8 mouse cellular contexts compared by ENCODE assay signal in genomic region chr8:79360774-79361527, GRCm38 (mm10). TPM values are rescaled to one million over a fixed set of nuclear protein-coding genes. Genes with fewer than 3 reads are reported as not detected.
DNase-seq lines count a peak whose midpoint lies in the region; ATAC-seq and TF ChIP-seq lines count a peak whose summit lies in the region.

No protein-coding gene starts in this region.

- H3K4me2 ChIP-seq in hindbrain, embryonic 12.5 days (replicated peaks), result no peak overlapping the region

- no peaks in the 10 kb centered on the region for H3K9me3 ChIP-seq in hindbrain, embryonic 12.5 days (replicated peaks)

- no peak overlapping the region for H3K4me3 ChIP-seq in gastrocnemius, adult 2 months
- no peak overlapping the region for H3K4me3 ChIP-seq in liver, adult 2 months (ENCODE audit: insufficient read depth, low read depth, low read length)
- H3K4me3 ChIP-seq in hindbrain, embryonic 12.5 days, result no peak overlapping the region

- H3K27ac ChIP-seq in gastrocnemius, adult 2 months, result peak overlapping the region; percentile 68
- no peak overlapping the region for H3K27ac ChIP-seq in liver, adult 2 months (replicated peaks; ENCODE audit: insufficient read depth, low read depth, low read length)
- H3K27ac ChIP-seq in hindbrain, embryonic 12.5 days, result peak overlapping the region; percentile 41; the same call in 1 of the 2 replicates

- H3K4me1 ChIP-seq in liver, adult 2 months (ENCODE audit: control insufficient read depth, insufficient read depth, low read length), result peaks cover 7% of the 10 kb centered on the region
- peaks cover 24% of the 10 kb centered on the region for H3K4me1 ChIP-seq in hindbrain, embryonic 12.5 days

- intact Hi-C loops in gastrocnemius, adult 2 months (cut with DNase I), result no loop called here
- intact Hi-C loops in left cerebral cortex, postnatal 4 days (cut with DNase I), result no loop called here

- H3K79me2 ChIP-seq in liver, adult 2 months (ENCODE audit: control insufficient read depth, insufficient read depth, low read length), result peaks cover 27% of the 10 kb centered on the region

- no peak for TF ChIP-seq POLR2A in liver, adult 2 months (IDR thresholded peaks at IDR 0.05; ENCODE audit: extremely low read depth, insufficient read depth, low read length)

- no peaks in the 10 kb centered on the region for H3K27me3 ChIP-seq in liver, adult 2 months (ENCODE audit: control insufficient read depth, insufficient read depth, low read length)
- H3K27me3 ChIP-seq in hindbrain, embryonic 12.5 days, result no peaks in the 10 kb centered on the region

- ATAC-seq in hindbrain, embryonic 12.5 days (ENCODE audit: low FRiP score), result no peak
- peak; percentile 90 for ATAC-seq in megakaryocyte progenitor cell, adult 5-6 weeks (replicated peaks; ENCODE audit: poor library complexity)

- no peak for DNase-seq in gastrocnemius, adult 2 months
- no peak for DNase-seq in gastrocnemius, postnatal 4 days (ENCODE audit: low spot score in 2 of 2)
- DNase-seq in liver, adult 2 months (ENCODE audit: extremely low read depth, low read depth, low spot score), result peak; percentile 29
- DNase-seq in liver, result no peak
- DNase-seq in embryo, embryonic 11 days, result no peak
- DNase-seq in left cerebral cortex, postnatal 4 days, result no peak

- TF ChIP-seq CTCF in gastrocnemius, adult 2 months (IDR thresholded peaks at IDR 0.05), result no peak
- TF ChIP-seq CTCF in liver, adult 2 months (IDR thresholded peaks at IDR 0.05; ENCODE audit: low read depth, low read length), result no peak

- peaks cover 5% of the 10 kb centered on the region for H3K36me3 ChIP-seq in liver, adult 2 months (ENCODE audit: control insufficient read depth, insufficient read depth, low read length)
- H3K36me3 ChIP-seq in hindbrain, embryonic 12.5 days, result peaks cover 22% of the 10 kb centered on the region

- H3K9ac ChIP-seq in liver, adult 2 months (ENCODE audit: low read depth, low read length), result no peak overlapping the region
- no peak overlapping the region for H3K9ac ChIP-seq in hindbrain, embryonic 12.5 days

- 50% methylated on average over 6 of the region's 6 CpGs for WGBS in liver, adult 2 months
- WGBS in hindbrain, embryonic 12.5 days, result 64% methylated on average over 6 of the region's 6 CpGs

RNA-seq across cellular contexts. Expression of gene Smad1, which starts 38.4 kb away (rescaled TPM):
- 1 to 10 TPM; 8.9 to 9.5 TPM for total RNA-seq in gastrocnemius, adult 2 months (2021)
- 10 to 100 TPM; 53.4 to 56.1 TPM for total RNA-seq in gastrocnemius, postnatal 4 days (2021)
- 10.8 and 12.0 TPM in 2 replicates for total RNA-seq in liver, adult 2 months (2014; rRNA removed)
- 17.5 and 25.5 TPM in 2 replicates for polyA plus RNA-seq in liver, adult 2 months (2012; rRNA removed)
- 76.9 and 82.3 TPM in 2 replicates for polyA plus RNA-seq in hindbrain, embryonic 12.5 days (2016; fragmentation: Nextera tagmentation; extraction: Ambion mirVana)
- total RNA-seq in megakaryocyte progenitor cell, adult 5-6 weeks (2015), result 12.7 and 15.2 TPM in 2 replicates
- 12.0 and 15.2 TPM in 2 replicates for total RNA-seq in megakaryocyte progenitor cell, adult 5-6 weeks (2017)
- 10 to 100 TPM; 56.5 to 60.8 TPM for total RNA-seq in left cerebral cortex, postnatal 4 days (2021)
